Mouse (Mus musculus): ENCODE measurements around the gene Nbdy. TPM values are rescaled to one million over a fixed set of nuclear protein-coding genes. Genes with fewer than 3 reads are reported as not detected.

The Nbdy gene
- 7.3 to 12.3 TPM (median 9.9 TPM) in 3 replicates for total RNA-seq (2017)

DNA sequence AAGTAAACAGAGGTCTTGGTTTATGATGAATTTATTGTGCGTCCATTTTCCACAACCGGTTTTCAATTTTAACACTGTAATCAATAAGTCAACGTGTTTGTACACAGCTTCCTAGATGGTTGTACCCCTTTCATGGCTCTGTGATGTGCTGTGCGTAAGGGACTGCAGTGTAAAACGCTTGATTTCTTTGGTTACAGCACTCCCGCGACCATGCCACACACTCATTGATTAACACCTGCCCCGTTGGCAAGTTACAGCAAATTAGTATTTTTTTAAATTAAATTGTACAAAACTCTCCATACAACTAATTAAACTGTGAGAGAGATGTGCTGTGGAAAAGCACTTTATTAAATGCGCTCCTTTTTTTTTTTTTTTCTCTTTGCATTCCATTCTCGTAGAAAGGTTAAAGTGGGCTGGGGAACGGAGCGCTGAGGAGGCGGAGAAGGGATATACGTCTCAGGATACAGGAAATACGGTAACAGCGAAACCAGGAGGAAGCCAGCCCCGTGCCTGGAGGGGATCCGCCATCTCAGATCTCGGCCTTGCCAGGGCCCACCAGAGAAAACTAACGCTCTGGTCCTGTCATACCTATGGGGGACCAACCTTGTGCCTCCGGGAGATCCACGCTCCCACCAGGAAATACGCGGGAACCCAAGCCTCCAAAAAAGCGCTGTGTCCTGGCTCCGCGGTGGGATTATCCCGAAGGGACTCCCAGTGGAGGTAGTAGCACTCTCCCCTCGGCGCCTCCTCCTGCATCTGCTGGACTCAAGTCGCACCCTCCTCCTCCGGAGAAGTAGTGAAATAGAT lies at the start of gene Nbdy:
Gene Nbdy, plus strand, starts transcription at position 481 of the 807 bp plus-strand sequence.
- 0 out of 2 replicates have a peak, but pooled peaks have one; percentile 56 for ATAC-seq (replicated peaks; ENCODE audit: insufficient number of reproducible peaks, low FRiP score, low TSS enrichment, poor library complexity, severe bottlenecking)

DNA sequence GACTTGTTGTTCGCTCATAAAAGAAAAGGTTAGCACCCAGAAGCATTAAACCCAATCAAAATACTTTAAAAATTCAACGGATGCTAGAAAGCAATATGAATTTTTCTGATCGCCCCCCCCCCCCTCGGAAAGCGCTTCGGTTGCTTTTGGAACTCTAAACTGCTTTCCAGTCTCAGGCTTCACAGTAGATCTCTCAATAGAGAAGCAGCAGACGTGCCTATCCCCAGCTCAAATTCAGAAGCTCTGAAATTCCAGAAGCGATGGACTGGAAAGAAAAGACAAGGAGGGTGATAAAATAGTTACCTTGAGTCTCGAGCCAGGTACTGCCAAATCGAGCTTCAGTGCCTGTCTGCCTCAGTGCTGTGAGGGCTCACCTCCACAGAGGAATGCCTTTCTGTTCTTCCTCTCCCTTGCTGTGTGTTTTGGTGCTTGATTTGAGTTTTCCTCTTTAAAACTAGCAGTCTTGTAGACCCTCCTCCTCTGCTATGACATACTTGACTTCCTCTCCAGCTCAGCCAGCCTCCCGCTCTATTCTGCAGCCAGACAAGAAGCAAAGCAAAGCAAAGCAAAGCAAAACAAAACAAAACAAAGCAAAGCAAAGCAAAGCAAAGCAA lies 27.5 kb upstream of the Nbdy start, which contains the start of gene Kctd12b:
Gene Kctd12b, minus strand, starts transcription at position 610 of the 614 bp plus-strand sequence.
- no peak for ATAC-seq (replicated peaks; ENCODE audit: insufficient number of reproducible peaks, low FRiP score, low TSS enrichment, poor library complexity, severe bottlenecking)

DNA sequence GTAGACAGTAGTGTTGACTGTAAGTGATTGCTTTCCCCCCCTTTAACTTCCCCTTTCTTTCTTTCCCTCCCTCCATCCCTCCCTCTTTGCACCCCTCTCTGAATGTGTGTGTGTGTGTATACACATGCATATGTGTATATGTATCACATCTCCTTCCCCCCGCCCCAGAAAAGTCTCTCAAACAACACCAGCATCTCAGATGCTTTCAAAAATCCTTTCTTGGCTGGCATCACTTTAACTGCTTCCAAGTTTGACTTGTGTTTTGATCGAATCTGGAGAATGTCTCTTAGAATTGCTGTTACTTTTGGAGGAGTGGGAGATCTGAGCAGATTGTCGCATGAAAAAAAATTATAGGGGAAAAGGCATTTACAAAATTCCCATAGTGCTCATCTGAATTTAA lies 22.9 kb upstream of the Nbdy start:
- no peak for ATAC-seq (replicated peaks; ENCODE audit: insufficient number of reproducible peaks, low FRiP score, low TSS enrichment, poor library complexity, severe bottlenecking)

DNA sequence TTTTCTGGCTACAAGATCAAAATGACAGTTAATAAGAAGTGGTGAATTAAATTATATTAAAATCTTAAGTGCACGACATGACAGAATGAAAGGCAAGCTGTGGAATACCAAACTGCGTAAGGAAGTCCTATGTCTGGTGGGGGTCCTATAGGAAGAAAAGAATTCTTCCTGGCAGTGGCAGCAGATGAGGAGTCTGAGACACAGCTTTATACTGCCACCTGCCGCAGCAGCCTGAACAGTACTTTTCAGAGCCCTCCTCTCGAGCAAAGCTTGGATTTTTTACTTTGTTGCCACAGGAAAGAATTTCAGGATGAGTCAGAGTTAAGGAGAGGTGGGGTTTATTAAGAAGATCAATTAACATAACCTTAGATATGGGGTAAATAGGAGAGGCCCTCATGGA lies 15.7 kb upstream of the Nbdy start:
- ATAC-seq (replicated peaks; ENCODE audit: insufficient number of reproducible peaks, low FRiP score, low TSS enrichment, poor library complexity, severe bottlenecking), result no peak

DNA sequence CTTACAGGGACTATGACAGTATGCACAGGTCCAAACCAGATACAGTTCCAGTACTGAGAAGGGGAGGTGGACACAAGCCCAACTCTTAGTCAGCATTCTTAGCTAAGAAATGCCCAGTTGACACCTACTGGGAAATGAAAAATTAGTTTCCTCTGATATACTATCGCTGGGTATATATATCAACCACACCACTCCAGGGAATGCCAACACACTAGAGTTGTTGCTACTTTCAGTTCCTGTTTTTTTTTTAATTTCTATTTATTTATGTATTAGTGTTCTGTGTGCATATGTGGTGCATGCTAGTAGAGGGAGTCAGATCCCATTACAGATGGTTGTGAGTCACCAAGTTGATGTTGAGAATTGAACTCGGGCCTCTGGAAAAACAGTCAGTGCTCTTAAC lies 6.7 kb upstream of the Nbdy start:
- no peak for ATAC-seq (replicated peaks; ENCODE audit: insufficient number of reproducible peaks, low FRiP score, low TSS enrichment, poor library complexity, severe bottlenecking)

DNA sequence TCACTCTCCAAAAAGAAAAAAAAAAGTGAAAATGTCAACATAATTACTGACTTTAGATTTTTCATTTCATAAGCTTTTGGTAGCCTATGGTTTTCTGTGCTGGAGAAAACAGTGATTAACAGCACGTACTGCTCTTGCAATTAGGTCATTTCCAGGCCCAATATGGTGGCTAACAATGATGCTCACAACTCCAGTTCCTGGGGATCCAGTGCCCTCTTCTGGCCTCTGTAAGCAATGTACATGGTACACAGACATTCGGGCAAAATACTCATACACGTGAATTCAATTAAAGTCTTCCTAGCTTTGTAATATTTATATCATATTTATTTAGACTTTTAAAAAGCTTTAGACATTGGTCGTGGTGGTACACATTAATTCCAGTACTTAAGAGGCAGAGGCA lies 3.8 kb upstream of the Nbdy start:
- ATAC-seq (replicated peaks; ENCODE audit: insufficient number of reproducible peaks, low FRiP score, low TSS enrichment, poor library complexity, severe bottlenecking), result 0 out of 2 replicates have a peak, but pooled peaks have one; percentile 50

DNA sequence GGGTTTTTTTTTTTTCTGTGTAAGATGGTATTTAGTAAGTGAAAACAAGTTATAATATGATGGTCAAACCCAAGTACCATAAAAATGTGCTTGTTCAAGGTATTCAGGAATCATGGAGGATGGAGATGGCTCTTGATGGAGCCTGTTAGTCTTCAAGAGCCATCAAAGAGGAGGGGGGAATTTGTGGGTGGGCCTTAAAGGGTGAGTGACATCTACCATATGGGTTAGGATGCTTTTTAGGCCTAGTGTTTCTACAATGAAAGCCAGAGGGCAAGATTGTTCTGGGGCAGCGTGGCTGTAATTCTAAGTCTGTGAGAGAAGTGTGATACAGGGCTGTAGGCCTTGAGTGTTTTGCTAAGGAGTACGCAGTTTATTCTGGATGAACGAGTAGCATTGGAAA lies 1.0 kb downstream of the Nbdy start:
- no peak for ATAC-seq (replicated peaks; ENCODE audit: insufficient number of reproducible peaks, low FRiP score, low TSS enrichment, poor library complexity, severe bottlenecking)

DNA sequence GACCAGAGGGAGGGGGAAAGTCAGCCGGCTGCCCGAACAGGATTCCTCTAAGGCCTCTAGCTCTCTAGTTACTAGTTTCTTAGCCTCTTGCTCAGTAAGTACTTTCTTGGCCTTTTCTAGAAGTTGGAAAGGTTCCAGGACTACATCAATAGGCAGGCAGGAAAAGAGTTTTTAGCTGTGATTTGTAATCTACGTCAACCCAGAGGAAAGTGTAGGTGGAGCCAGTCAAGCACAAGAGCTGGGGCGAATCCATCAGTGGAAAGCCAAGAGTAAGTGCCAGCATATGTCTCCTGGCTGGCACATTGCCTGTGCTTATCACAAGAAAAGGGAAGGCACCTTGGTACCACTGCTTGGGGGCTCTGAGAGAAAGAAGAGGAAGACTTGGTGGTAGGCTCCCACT lies 12.3 kb downstream of the Nbdy start:
- no peak for ATAC-seq (replicated peaks; ENCODE audit: insufficient number of reproducible peaks, low FRiP score, low TSS enrichment, poor library complexity, severe bottlenecking)

DNA sequence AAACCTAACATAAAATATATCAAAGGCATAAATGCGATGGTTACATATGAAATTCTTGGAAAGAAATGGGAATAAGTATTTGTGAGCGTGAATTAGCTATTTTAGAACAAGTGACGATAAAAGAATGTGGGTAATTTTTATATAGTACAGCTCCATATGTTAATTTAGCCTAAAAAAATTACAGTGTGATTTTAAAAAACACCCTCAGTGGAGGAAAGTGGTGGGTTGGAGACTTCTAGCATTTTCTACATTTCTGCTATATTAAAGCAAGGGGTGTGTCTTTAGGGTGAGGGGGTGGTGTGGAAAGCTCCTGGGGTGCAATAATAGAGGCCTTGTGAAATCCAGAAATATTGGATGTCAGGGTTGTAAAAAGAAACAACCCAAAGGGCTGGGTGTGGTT lies 19.1 kb downstream of the Nbdy start:
- no peak for ATAC-seq (replicated peaks; ENCODE audit: insufficient number of reproducible peaks, low FRiP score, low TSS enrichment, poor library complexity, severe bottlenecking)

DNA sequence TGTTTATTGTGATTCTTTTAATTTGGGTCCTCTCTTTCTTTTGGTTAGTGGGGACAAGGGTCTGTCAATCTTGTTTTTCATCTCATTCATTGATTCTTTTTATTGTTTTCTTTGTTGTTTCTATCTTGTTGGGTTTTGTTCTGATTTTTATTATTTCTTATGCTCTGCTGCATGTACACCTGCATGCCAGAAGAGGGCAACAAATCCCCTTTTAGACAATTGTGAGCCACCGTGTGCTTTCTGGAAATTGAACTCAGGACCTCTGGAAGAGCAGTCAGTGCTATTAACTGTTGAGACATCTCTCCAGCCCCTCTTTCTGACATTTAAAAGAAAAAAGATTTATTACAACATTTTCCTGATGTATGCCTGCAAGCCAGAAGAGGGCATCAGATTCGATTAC lies 25.8 kb downstream of the Nbdy start:
- no peak for ATAC-seq (replicated peaks; ENCODE audit: insufficient number of reproducible peaks, low FRiP score, low TSS enrichment, poor library complexity, severe bottlenecking)

Other genes starting within 250 kb of the Nbdy start
- gene Ubqln2, start 225.4 kb upstream of the Nbdy start, total RNA-seq (2017), result 3.8 to 8.3 TPM (median 8.0 TPM) in 3 replicates
- not detected in 3 replicates for gene Cypt3, start 165.0 kb upstream of the Nbdy start, total RNA-seq (2017)
- 8.3 to 10.5 TPM (median 9.2 TPM) in 3 replicates for gene Kctd12b, start 27.2 kb upstream of the Nbdy start, total RNA-seq (2017)
- 0.53 to 10.9 TPM in 2 of 3 replicates, not detected in the other for gene Spin2c, start 108.6 kb downstream of the Nbdy start, total RNA-seq (2017)